Mouse (Mus musculus) CH12.LX (cell line): ENCODE measurements around the gene Cwc25.

Source experiments
- MAFK ChIP-seq: IDR thresholded peaks from 2 replicates; pipeline ENCODE4 v1.6.1; 2011; ENCODE audit warnings: low read length, improper control_type of control experiment; ENCODE audit not compliant: insufficient replicate concordance
- MEF2A ChIP-seq: IDR thresholded peaks from 2 replicates; pipeline ENCODE4 v1.6.1; 2014; ENCODE audit warnings: low read depth, mild to moderate bottlenecking, inconsistent platforms, low read length, improper control_type of control experiment, borderline replicate concordance
- POLR2AphosphoS2 ChIP-seq: IDR thresholded peaks from 2 replicates; pipeline ENCODE4 v1.6.1; 2011; ENCODE audit warnings: low read depth, low read length, improper control_type of control experiment
- USF1 ChIP-seq: IDR thresholded peaks from 2 replicates; pipeline ENCODE4 v1.6.1; 2014; ENCODE audit warnings: low read depth, mild to moderate bottlenecking, inconsistent platforms, low read length, improper control_type of control experiment
- ZKSCAN1 ChIP-seq: IDR thresholded peaks from 2 replicates; pipeline ENCODE4 v1.6.1; 2012; ENCODE audit warnings: low read depth, inconsistent platforms, low read length, improper control_type of control experiment, borderline replicate concordance

GRCm38 (mm10) chr11:97815736-97816135, 49.4 kb upstream of the Cwc25 start:
- no peak for TF ChIP-seq USF1
- no peak for TF ChIP-seq ZKSCAN1
- TF ChIP-seq MAFK: no peak
- no peak for TF ChIP-seq POLR2AphosphoS2
- TF ChIP-seq MEF2A: no peak
